Mouse (Mus musculus) cerebellum, adult 2 months (tissue): ENCODE results near the gene Arfgef3.

Source experiments
- CTCF ChIP-seq: fragments of 200-500 bp; IDR thresholded peaks from 2 replicates; pipeline ENCODE4 v1.5.1; 2011; ENCODE audit warnings: low read depth, mild to moderate bottlenecking, control low read depth, low read length, moderate library complexity, borderline replicate concordance; ENCODE audit not compliant: insufficient read depth
- POLR2A ChIP-seq: fragments of 200-500 bp; IDR thresholded peaks from 2 replicates; pipeline ENCODE4 v1.6.1; 2011; ENCODE audit warnings: low read length, control low read depth, borderline replicate concordance; ENCODE audit not compliant: insufficient read depth

- 0 out of 2 replicates have a peak, but pooled peaks have one; percentile 11 for TF ChIP-seq POLR2A
- TF ChIP-seq CTCF: peak; percentile 67
These were observed 197.9 kb downstream of the Arfgef3 start, which contains the start of gene Hebp2 for GRCm38 (mm10) chr10:18545813-18546235.
